Mouse (Mus musculus): ENCODE data around the gene Tspoap1. TPM values are rescaled to one million over a fixed set of nuclear protein-coding genes. Genes with fewer than 3 reads are reported as not detected.

Tspoap1 gene
- polyA plus RNA-seq, 1 experiment from 2014 or later, result 26.1 TPM

GRCm38 (mm10) chr11:87728850-87729592, 31.3 kb upstream of the Tspoap1 start:
- Histone ChIP-seq H3K4me2 (replicated peaks) (no peak overlapping the region), H3K27me3 (replicated peaks) (no peaks in the 10 kb centered on the region), H3K4me3 (no peak overlapping the region), H3K27ac (no peak overlapping the region), H3K9me3 (no peaks in the 10 kb centered on the region), H3K9ac (no peak overlapping the region), H3K4me1 (peaks cover 19% of the 10 kb centered on the region; the same call in 1 of the 2 replicates), H3K36me3 (no peaks in the 10 kb centered on the region)
- WGBS, result 70% methylated on average over 18 of the region's 18 CpGs
- ATAC-seq (ENCODE audit: low FRiP score, low read depth), result no peak

- Histone ChIP-seq H3K4me1 (peaks cover 22% of the 10 kb centered on the region; the same call in 1 of the 2 replicates), H3K27ac (no peak overlapping the region), H3K9me3 (no peaks in the 10 kb centered on the region), H3K27me3 (replicated peaks) (no peaks in the 10 kb centered on the region), H3K4me2 (replicated peaks) (no peak overlapping the region), H3K4me3 (no peak overlapping the region), H3K36me3 (no peaks in the 10 kb centered on the region), H3K9ac (no peak overlapping the region)
- ATAC-seq (ENCODE audit: low FRiP score, low read depth), result no peak
- 90% methylated on average over 13 of the region's 13 CpGs for WGBS
These were observed 30.7 kb upstream of the Tspoap1 start for GRCm38 (mm10) chr11:87729593-87730185.

GRCm38 (mm10) chr11:87730652-87731310, 29.6 kb upstream of the Tspoap1 start:
- no peak overlapping the region for H3K9ac ChIP-seq
- H3K27me3 ChIP-seq (replicated peaks), result 0 out of 2 replicates have a peak, but pooled peaks cover 5% of the 10 kb centered on the region
- peaks cover 20% of the 10 kb centered on the region; the same call in 1 of the 2 replicates for H3K4me1 ChIP-seq
- H3K9me3 ChIP-seq, result no peaks in the 10 kb centered on the region
- no peak for ATAC-seq (ENCODE audit: low FRiP score, low read depth)
- H3K4me2 ChIP-seq (replicated peaks), result no peak overlapping the region
- no peak overlapping the region for H3K27ac ChIP-seq
- 80% methylated on average over 10 of the region's 10 CpGs for WGBS
- no peak overlapping the region for H3K4me3 ChIP-seq
- H3K36me3 ChIP-seq, result no peaks in the 10 kb centered on the region

- Histone ChIP-seq H3K36me3 (0 out of 2 replicates have a peak, but pooled peaks cover 2% of the 10 kb centered on the region), H3K27me3 (replicated peaks) (0 out of 2 replicates have a peak, but pooled peaks cover 7% of the 10 kb centered on the region), H3K4me3 (no peak overlapping the region), H3K9me3 (no peaks in the 10 kb centered on the region), H3K4me2 (replicated peaks) (peak overlapping the region; percentile 42), H3K27ac (no peak overlapping the region), H3K9ac (no peak overlapping the region), H3K4me1 (peaks cover 17% of the 10 kb centered on the region; the same call in 1 of the 2 replicates)
- no peak for ATAC-seq (ENCODE audit: low FRiP score, low read depth)
- 69% methylated on average over 5 of the region's 5 CpGs for WGBS
These were observed 26.0 kb upstream of the Tspoap1 start for GRCm38 (mm10) chr11:87734346-87734745.

- H3K9ac ChIP-seq, result no peak overlapping the region
- peaks cover 17% of the 10 kb centered on the region; the same call in 1 of the 2 replicates for H3K4me1 ChIP-seq
- H3K36me3 ChIP-seq, result peaks cover 15% of the 10 kb centered on the region; the same call in 1 of the 2 replicates
- 89% methylated on average over 6 of the region's 6 CpGs for WGBS
- ATAC-seq (ENCODE audit: low FRiP score, low read depth), result no peak
- H3K4me3 ChIP-seq, result no peak overlapping the region
- H3K4me2 ChIP-seq (replicated peaks), result peak overlapping the region; percentile 98; the same call in 1 of the 2 replicates
- no peaks in the 10 kb centered on the region for H3K9me3 ChIP-seq
- 0 out of 2 replicates have a peak, but pooled peaks cover 7% of the 10 kb centered on the region for H3K27me3 ChIP-seq (replicated peaks)
- H3K27ac ChIP-seq, result no peak overlapping the region
These were observed 24.6 kb upstream of the Tspoap1 start for GRCm38 (mm10) chr11:87735691-87736090.

- peak; percentile 74 for ATAC-seq (ENCODE audit: low FRiP score, low read depth)
- H3K4me1 ChIP-seq, result peaks cover 17% of the 10 kb centered on the region; the same call in 1 of the 2 replicates
- H3K36me3 ChIP-seq, result peaks cover 20% of the 10 kb centered on the region
- 0 out of 2 replicates have a peak, but pooled peaks cover 7% of the 10 kb centered on the region for H3K27me3 ChIP-seq (replicated peaks)
- peak overlapping the region; percentile 41 for H3K9ac ChIP-seq
- WGBS, result 3% methylated on average over 31 of the region's 31 CpGs
- no peaks in the 10 kb centered on the region for H3K9me3 ChIP-seq
- peak overlapping the region; percentile 79 for H3K4me3 ChIP-seq
- no peak overlapping the region for H3K27ac ChIP-seq
- H3K4me2 ChIP-seq (replicated peaks), result peak overlapping the region; percentile 98
These were observed 23.6 kb upstream of the Tspoap1 start for GRCm38 (mm10) chr11:87736647-87737134.

- peak within 1 kb of the TSS; percentile 79 for H3K4me3 ChIP-seq
- WGBS, result under 1% methylated on average over 57 of the region's 57 CpGs
- peaks cover 26% of the 10 kb centered on the region for H3K36me3 ChIP-seq
- peak within 1 kb of the TSS; percentile 98 for H3K4me2 ChIP-seq (replicated peaks)
- H3K4me1 ChIP-seq, result peaks cover 17% of the 10 kb centered on the region; the same call in 1 of the 2 replicates
- peak within 1 kb of the TSS; percentile 83 for H3K9ac ChIP-seq
- H3K27ac ChIP-seq, result no peak within 1 kb of the TSS
- no peaks in the 10 kb centered on the region for H3K9me3 ChIP-seq
- peak; percentile 96 for ATAC-seq (ENCODE audit: low FRiP score, low read depth)
- H3K27me3 ChIP-seq (replicated peaks), result 0 out of 2 replicates have a peak, but pooled peaks cover 7% of the 10 kb centered on the region
These were observed 23.1 kb upstream of the Tspoap1 start, which contains the start of gene Supt4a for GRCm38 (mm10) chr11:87737175-87737740. Gene Supt4a (plus strand): TSS chr11:87737552.

GRCm38 (mm10) chr11:87743691-87744090, 16.6 kb upstream of the Tspoap1 start:
- ATAC-seq (ENCODE audit: low FRiP score, low read depth), result no peak
- Histone ChIP-seq H3K4me1 (no peaks in the 10 kb centered on the region), H3K36me3 (peaks cover 51% of the 10 kb centered on the region), H3K9me3 (no peaks in the 10 kb centered on the region), H3K4me2 (replicated peaks) (no peak overlapping the region), H3K4me3 (no peak overlapping the region), H3K27me3 (replicated peaks) (no peaks in the 10 kb centered on the region), H3K9ac (no peak overlapping the region), H3K27ac (no peak overlapping the region)
- 96% methylated on average over 3 of the region's 3 CpGs for WGBS

- H3K36me3 ChIP-seq, result peaks cover 43% of the 10 kb centered on the region
- ATAC-seq (ENCODE audit: low FRiP score, low read depth), result no peak
- WGBS, result 87% methylated on average over 4 of the region's 4 CpGs
These were observed 15.4 kb upstream of the Tspoap1 start for GRCm38 (mm10) chr11:87744964-87745363.

GRCm38 (mm10) chr11:87745632-87746555, 14.4 kb upstream of the Tspoap1 start:
- Histone ChIP-seq H3K36me3 (peaks cover 34% of the 10 kb centered on the region), H3K27me3 (replicated peaks) (no peaks in the 10 kb centered on the region), H3K4me1 (no peaks in the 10 kb centered on the region), H3K9me3 (no peaks in the 10 kb centered on the region), H3K9ac (no peak overlapping the region), H3K27ac (no peak overlapping the region), H3K4me2 (replicated peaks) (no peak overlapping the region), H3K4me3 (no peak overlapping the region)
- WGBS, result 75% methylated on average over 9 of the region's 9 CpGs
- ATAC-seq (ENCODE audit: low FRiP score, low read depth), result no peak

More at GRCm38 (mm10) chr11:87744964-87745363, 15.4 kb upstream of the Tspoap1 start:
- Histone ChIP-seq H3K9me3 (no peaks in the 10 kb centered on the region), H3K4me1 (no peaks in the 10 kb centered on the region), H3K27ac (no peak overlapping the region), H3K4me3 (no peak overlapping the region), H3K4me2 (replicated peaks) (no peak overlapping the region), H3K9ac (no peak overlapping the region), H3K27me3 (replicated peaks) (no peaks in the 10 kb centered on the region)

- no peak overlapping the region for H3K4me3 ChIP-seq
- H3K27me3 ChIP-seq (replicated peaks), result no peaks in the 10 kb centered on the region
- no peaks in the 10 kb centered on the region for H3K9me3 ChIP-seq
- H3K36me3 ChIP-seq, result peaks cover 25% of the 10 kb centered on the region
- no peak for ATAC-seq (ENCODE audit: low FRiP score, low read depth)
- no peak overlapping the region for H3K4me2 ChIP-seq (replicated peaks)
- no peak overlapping the region for H3K9ac ChIP-seq
- no peak overlapping the region for H3K27ac ChIP-seq
- 91% methylated on average over 4 of the region's 5 CpGs for WGBS
- H3K4me1 ChIP-seq, result no peaks in the 10 kb centered on the region
These were observed 13.0 kb upstream of the Tspoap1 start for GRCm38 (mm10) chr11:87747312-87747711.

All from neural tube, embryonic 12.5 days (tissue).